Mouse (Mus musculus) layer of hippocampus, postnatal 36 days (tissue): ENCODE data around the gene Nppb. TPM values are rescaled to one million over a fixed set of nuclear protein-coding genes. Genes with fewer than 3 reads are reported as not detected.

ENCODE experiments used
- total RNA-seq, 2 experiments: library from RNA; stranded (reverse); gene quantifications; 2 replicates each; pipeline ENCODE4 v1.2.3; 2021

Gene Nppb
- total RNA-seq, 2 experiments from 2014 or later: not detected

Other genes with a start within 250 kb of the Nppb start
- 1 to 10 TPM; 1.9 to 2.7 TPM for gene Zfp984, start 176.0 kb upstream of the Nppb start, total RNA-seq
- gene Zfp933, start 137.4 kb upstream of the Nppb start, total RNA-seq: 10 to 100 TPM; 21.8 to 22.0 TPM
- gene Miip, start 117.0 kb upstream of the Nppb start, total RNA-seq: 10 to 100 TPM; 17.5 to 20.0 TPM
- gene Fv1, start 116.8 kb upstream of the Nppb start, total RNA-seq: 10 to 100 TPM; 10.5 to 11.0 TPM
- gene Mfn2, start 81.1 kb upstream of the Nppb start, total RNA-seq: 100 to 1,000 TPM; 174 to 194 TPM
- 10 to 100 TPM; 21.3 to 25.1 TPM for gene Plod1, start 49.0 kb upstream of the Nppb start, total RNA-seq
- gene 2510039O18Rik, start 44.9 kb upstream of the Nppb start, total RNA-seq: 10 to 100 TPM; 27.4 to 30.0 TPM
- not detected for gene Nppa, start 14.9 kb downstream of the Nppb start, total RNA-seq
- gene Clcn6, start 53.0 kb downstream of the Nppb start, total RNA-seq: 10 to 100 TPM; 71.1 to 75.3 TPM
- gene Mthfr, start 53.3 kb downstream of the Nppb start, total RNA-seq: 10 to 100 TPM; 29.1 to 33.2 TPM
- 1 to 10 TPM; 7.3 TPM for gene Agtrap, start 102.2 kb downstream of the Nppb start, total RNA-seq
- gene Mad2l2, start 144.6 kb downstream of the Nppb start, total RNA-seq: 10 to 100 TPM; 14.5 to 15.6 TPM
- 1 to 10 TPM; 1.3 to 1.6 TPM for gene Draxin, start 144.9 kb downstream of the Nppb start, total RNA-seq
- 10 to 100 TPM; 28.5 to 29.1 TPM for gene Fbxo6, start 166.4 kb downstream of the Nppb start, total RNA-seq
- 100 to 1,000 TPM; 132 to 136 TPM for gene Fbxo44, start 174.7 kb downstream of the Nppb start, total RNA-seq
- 100 to 1,000 TPM in 1 of 2 experiments, 10 to 100 TPM in 1; 91.4 to 102 TPM for gene Fbxo2, start 174.8 kb downstream of the Nppb start, total RNA-seq